Mouse (Mus musculus) right cerebral cortex, adult 18-20 months (tissue): ENCODE results near the gene Tmed11.
"Not testable (repeated sequence)": the region's sequence is repeated elsewhere in the genome, so short reads cannot be mapped to it uniquely, and the experiment has no call there.

Source experiments
- DNase-seq: peaks from one replicate; pipeline ENCODE4 v3.0.0; 2022; ENCODE audit warnings: mixed read lengths

The Tmed11 gene

GRCm38 (mm10) chr5:108795263-108795662 lies at the start of gene Tmed11:
TSS of gene Tmed11 (minus strand) at chr5:108795363.
- not testable (repeated sequence) for DNase-seq

DNA sequence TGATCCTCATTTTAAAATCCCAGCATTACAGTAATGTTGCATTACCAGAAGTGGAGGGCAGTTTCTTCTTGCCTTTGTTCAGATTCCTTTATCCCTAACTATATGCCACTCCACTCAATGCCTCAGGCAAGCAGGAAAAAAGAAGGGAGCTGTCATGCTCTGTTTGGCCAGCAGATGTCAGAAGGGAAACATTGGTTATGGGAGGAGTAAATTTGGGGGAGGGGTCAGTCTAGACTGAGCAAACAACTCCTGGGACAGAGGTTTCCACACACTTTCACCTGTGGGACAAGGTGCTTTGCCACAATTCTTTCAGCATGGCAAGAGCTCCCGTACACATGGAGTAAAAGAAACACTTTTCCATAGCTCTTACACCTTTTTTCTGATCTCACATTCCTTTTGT lies 41.0 kb upstream of the Tmed11 start:
- no peak for DNase-seq

GRCm38 (mm10) chr5:108823276-108823675 lies 28.1 kb upstream of the Tmed11 start:
- no peak for DNase-seq

DNA sequence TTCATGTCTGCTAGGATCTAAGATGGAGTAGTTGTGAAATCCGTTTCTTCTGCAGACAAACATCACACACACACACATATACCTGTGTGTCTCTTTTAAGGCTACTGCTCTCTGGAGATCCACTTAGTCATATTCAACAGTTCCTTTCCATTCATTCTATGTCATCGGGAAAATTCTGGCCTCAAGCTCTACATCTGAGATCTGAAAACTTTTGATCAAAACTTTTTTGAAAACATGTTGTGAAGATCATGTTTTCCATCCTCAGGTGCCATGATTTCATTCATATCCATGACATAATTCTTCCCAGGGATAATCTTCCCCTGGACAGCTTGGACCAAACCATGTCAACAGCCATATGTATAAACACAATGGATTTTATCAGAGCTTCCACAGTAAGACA lies 13.6 kb upstream of the Tmed11 start, which contains the start of gene Vmn2r8:
Gene Vmn2r8 (minus strand): TSS at position 101 of the 400 bp plus-strand sequence.
- not testable (repeated sequence) for DNase-seq

- DNase-seq, result no peak
Measured at GRCm38 (mm10) chr5:108803646-108804045, 8.5 kb upstream of the Tmed11 start.

DNA sequence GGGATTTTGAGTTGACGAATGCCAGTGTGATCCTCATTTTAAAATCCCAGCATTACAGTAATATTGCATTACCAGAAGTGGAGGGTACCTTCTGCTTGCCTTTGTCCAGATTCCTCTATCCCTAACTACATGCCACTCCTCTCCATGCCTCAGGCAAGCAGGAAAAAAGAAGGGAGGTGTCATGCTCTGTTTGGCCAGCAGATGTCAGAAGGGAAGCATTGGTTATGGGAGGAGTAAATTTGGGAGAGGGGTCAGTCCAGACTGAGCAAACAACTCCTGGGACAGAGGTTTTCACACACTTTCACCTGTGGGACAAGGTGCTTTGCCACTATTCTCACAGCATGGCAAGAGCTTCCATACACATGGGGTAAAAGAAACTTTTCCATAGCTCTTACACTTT lies 4.8 kb downstream of the Tmed11 start:
- not testable (repeated sequence) for DNase-seq

GRCm38 (mm10) chr5:108774630-108775306 lies 20.4 kb downstream of the Tmed11 start, which contains the start of gene Rnf212:
TSS of gene Rnf212 (minus strand) at chr5:108774982.
- DNase-seq, result no peak

- no peak for DNase-seq
Measured at GRCm38 (mm10) chr5:108760002-108760401, 35.2 kb downstream of the Tmed11 start.

DNA sequence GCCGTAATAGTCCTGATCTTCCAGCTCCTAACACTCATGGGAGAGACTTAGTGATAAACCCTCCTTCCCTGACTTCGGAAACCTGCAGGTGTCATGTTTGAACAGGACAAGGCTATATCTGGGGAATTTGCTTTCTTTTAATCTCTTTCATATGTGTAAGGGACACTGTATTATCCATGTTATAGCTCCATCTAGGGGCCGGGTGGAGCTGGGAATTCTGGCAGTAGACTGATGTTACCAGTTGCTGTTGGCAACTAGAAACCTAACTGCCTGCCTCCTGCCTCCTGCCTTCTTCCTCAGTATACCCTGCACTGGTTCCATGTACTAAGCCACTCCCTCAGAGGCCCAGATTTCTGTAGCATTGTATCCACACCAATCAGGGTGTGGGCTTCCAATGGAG lies 36.8 kb downstream of the Tmed11 start:
- DNase-seq, result peak; percentile 30

- not testable (repeated sequence) for DNase-seq
Measured at GRCm38 (mm10) chr5:108751258-108751657, 43.9 kb downstream of the Tmed11 start.

GRCm38 (mm10) chr5:108750328-108751210 lies 44.6 kb downstream of the Tmed11 start:
- no peak for DNase-seq

DNA sequence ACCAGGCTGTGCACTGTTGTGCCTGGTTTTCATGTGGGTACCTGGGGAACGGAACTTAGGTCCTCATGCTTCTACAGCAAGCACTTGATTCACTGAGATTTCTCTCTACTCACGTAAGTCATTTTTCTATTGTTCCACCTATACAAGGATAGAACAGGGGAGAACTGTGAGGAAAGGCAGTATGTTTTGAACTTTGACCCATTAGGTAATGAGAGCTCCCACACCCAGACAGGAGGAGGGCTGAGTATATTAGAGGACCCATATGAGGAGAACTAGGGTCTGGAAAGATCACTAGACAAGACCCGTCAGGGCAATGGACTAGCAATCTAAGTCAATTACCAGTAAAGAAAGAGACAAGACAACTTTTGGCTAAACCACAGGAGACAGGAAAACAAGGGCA lies 50.5 kb downstream of the Tmed11 start:
- no peak for DNase-seq

GRCm38 (mm10) chr5:108743856-108744255 lies 51.3 kb downstream of the Tmed11 start:
- DNase-seq, result no peak

GRCm38 (mm10) chr5:108742596-108742995 lies 52.6 kb downstream of the Tmed11 start:
- no peak for DNase-seq

DNA sequence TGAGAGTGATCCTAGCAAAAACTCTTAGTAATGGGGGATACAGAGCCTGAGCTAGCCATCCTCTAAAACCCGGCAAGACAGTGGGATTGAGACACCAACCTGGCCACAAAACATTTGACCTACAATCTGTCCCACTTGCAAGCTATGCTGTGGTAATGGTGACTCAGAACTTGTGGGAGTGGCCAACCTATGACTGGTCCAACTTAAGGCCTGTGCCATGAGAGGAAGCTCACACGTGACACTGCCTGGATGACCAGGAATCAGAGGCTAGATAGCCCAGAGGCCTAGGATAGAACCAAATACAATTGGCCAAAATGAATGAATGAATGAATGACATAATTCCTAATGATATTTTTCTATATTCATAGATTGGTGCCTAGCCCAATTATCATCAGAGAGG lies 53.3 kb downstream of the Tmed11 start:
- no peak for DNase-seq

GRCm38 (mm10) chr5:108727425-108727824 lies 67.7 kb downstream of the Tmed11 start:
- no peak for DNase-seq
